Mouse (Mus musculus): ENCODE results near the gene Vmn1r31. TPM values are rescaled to one million over a fixed set of nuclear protein-coding genes. Genes with fewer than 3 reads are reported as not detected.

Gene Vmn1r31
- not detected for total RNA-seq (2021)
- long read RNA-seq, experiment 1: 0 reads
- long read RNA-seq, experiment 2: 0 reads

DNA sequence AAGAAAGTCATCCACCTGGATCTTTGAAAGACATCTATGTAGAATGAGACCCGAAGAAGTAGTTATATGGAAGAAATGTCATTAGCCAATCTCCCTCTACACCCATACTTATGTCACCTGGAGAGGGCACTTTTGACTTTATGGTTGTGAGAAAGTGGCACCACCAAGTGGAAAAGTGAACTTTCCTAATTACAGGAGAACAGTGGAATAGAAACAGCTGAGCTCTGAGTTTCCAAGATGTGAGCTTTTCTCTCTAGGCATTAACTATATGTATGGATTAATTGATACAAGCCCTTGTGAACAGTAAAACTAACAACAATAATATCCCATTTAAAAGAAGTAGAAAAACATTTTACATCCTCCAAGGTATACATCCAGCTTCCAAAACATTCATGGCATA is at the start of gene Vmn1r31:
TSS of gene Vmn1r31 (minus strand) at position 101 of the 400 bp plus-strand sequence.
- intact Hi-C loops (cut with DNase I): no loop called here

GRCm38 (mm10) chr6:58443285-58443684 is 31.8 kb downstream of the Vmn1r31 start, which contains the start of gene Vmn1r30:
TSS of gene Vmn1r30 (minus strand) at chr6:58443385.
- no peak for DNase-seq (ENCODE audit: low spot score in 2 of 2)
- intact Hi-C loops (cut with DNase I): no loop called here

More for the DNA sequence above, at the start of gene Vmn1r31:
- no peak for DNase-seq (ENCODE audit: low spot score in 2 of 2)

Other genes starting within 250 kb of the Vmn1r31 start
- not detected for gene Vmn1r28, start 213.3 kb downstream of the Vmn1r31 start, total RNA-seq (2021)
- gene Vmn1r29, start 173.8 kb downstream of the Vmn1r31 start, total RNA-seq (2021): not detected
- gene Vmn1r30, start 31.9 kb downstream of the Vmn1r31 start, total RNA-seq (2021): not detected
- gene Abcg2, start 109.2 kb upstream of the Vmn1r31 start, total RNA-seq (2021): 10 to 100 TPM; 22.6 to 26.7 TPM